Mouse (Mus musculus) forebrain, embryonic 10.5 days (tissue): ENCODE measurements around the gene Foxn4. TPM values are rescaled to one million over a fixed set of nuclear protein-coding genes. Genes with fewer than 3 reads are reported as not detected.

ENCODE experiments used
- DNase-seq: peaks from one replicate; pipeline ENCODE4 v3.0.0-alpha.2; 2017; ENCODE audit warnings: low spot score; ENCODE audit errors: extremely low spot score
- H3K27ac ChIP-seq: fragments of 300-500 bp; sonication (generic); 2 replicates; pipeline ENCODE4 v1.5.1; 2016; ENCODE audit warnings: mild to moderate bottlenecking
- H3K27me3 ChIP-seq: fragments of 300-500 bp; sonication (generic); 2 replicates; pipeline ENCODE4 v1.6.1; 2016; ENCODE audit warnings: mild to moderate bottlenecking; ENCODE audit not compliant: poor library complexity, severe bottlenecking
- H3K36me3 ChIP-seq: fragments of 300-500 bp; sonication (generic); replicated peaks from 2 replicates; pipeline ENCODE4 v1.6.1; 2016; ENCODE audit warnings: mild to moderate bottlenecking, moderate library complexity
- H3K4me1 ChIP-seq: fragments of 300-500 bp; sonication (generic); 2 replicates; pipeline ENCODE4 v1.6.1; 2016
- H3K4me3 ChIP-seq: fragments of 300-500 bp; sonication (generic); 2 replicates; pipeline ENCODE4 v1.5.1; 2016; ENCODE audit warnings: mild to moderate bottlenecking, moderate library complexity
- H3K9me3 ChIP-seq: fragments of 300-500 bp; sonication (generic); 2 replicates; pipeline ENCODE4 v1.6.1; 2016; ENCODE audit warnings: mild to moderate bottlenecking, moderate library complexity
- WGBS: fragments of 180-500 bp; shearing (Covaris S2); methylation state at CpG from one replicate; pipeline ENCODE4 v1.1.7; 2016; 5-methylcytosine and 5-hydroxymethylcytosine counted together
- polyA plus RNA-seq: library from polyadenylated mRNA; unstranded; fragments of >200 nt; fragmentation: Nextera tagmentation; extraction: Ambion mirVana; gene quantifications from 2 replicates; pipeline ENCODE4 v1.2.1, GENCODE M21; 2016

Foxn4 gene
- polyA plus RNA-seq, 1 experiment from 2014 or later = 0.42 TPM

DNA sequence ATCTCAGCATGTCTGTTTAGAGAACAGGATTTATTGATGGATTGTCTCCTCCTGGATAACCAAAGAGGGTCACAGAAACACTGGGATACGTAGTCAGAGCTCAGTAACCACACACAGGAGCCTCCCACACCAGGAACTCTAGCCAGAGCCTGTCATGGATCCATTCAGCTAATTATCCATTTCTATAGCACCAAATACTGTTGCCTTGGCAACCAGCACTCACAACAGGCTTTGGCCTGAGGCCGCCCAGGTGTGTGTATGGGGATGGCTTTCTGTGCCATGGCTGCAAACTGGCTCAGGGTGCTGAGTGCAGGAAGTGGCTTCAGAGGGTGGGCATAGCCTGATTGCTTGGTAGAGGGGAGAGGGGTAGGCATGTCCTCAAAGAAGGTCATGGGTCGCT is 16.4 kb upstream of the Foxn4 start:
- peak; percentile 27 for DNase-seq
- Histone ChIP-seq H3K27me3 (peaks cover 78% of the 10 kb centered on the region), H3K4me1 (peaks cover 44% of the 10 kb centered on the region), H3K9me3 (no peaks in the 10 kb centered on the region), H3K27ac (peak overlapping the region; percentile 12; the same call in 1 of the 2 replicates), H3K4me3 (no peak overlapping the region; the same call in 1 of the 2 replicates), H3K36me3 (no peaks in the 10 kb centered on the region)
- WGBS = 64% methylated on average over 3 of the region's 3 CpGs

- Histone ChIP-seq H3K4me1 (peaks cover 52% of the 10 kb centered on the region), H3K27ac (0 out of 2 replicates have a peak within 1 kb of the TSS, but pooled peaks have one; percentile 12), H3K4me3 (no peak within 1 kb of the TSS; the same call in 1 of the 2 replicates), H3K9me3 (no peaks in the 10 kb centered on the region), H3K27me3 (peaks cover 74% of the 10 kb centered on the region), H3K36me3 (no peaks in the 10 kb centered on the region)
- DNase-seq = no peak
- 55% methylated on average over 13 of the region's 13 CpGs for WGBS
These were observed 15.3 kb upstream of the Foxn4 start, which contains the start of gene Myo1h for GRCm38 (mm10) chr5:114288874-114289273. TSS of gene Myo1h (plus strand) at chr5:114289166.

DNA sequence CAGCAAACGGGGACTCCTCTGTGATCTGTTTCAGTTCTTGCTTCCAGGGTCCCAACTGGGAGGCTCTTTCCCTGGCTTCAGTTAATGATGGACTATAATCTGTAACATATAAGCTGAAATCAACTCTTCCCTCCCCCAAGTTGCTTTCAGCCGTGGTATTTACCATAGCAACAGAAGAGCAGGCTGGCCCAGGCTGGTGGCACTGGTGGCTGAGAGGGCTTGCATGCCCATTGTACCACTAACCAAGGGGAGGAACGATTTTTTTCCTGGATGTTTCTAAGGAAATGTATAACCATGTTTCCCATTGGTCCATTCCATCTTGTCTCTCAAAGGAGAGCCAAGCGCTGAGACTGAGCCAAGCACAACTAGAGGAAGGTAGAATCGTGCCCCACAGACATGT is 14.8 kb upstream of the Foxn4 start:
- no peak overlapping the region for H3K4me3 ChIP-seq
- H3K36me3 ChIP-seq = no peaks in the 10 kb centered on the region
- no peak for DNase-seq
- WGBS = 86% methylated on average over 5 of the region's 5 CpGs
- no peaks in the 10 kb centered on the region for H3K9me3 ChIP-seq
- no peak overlapping the region for H3K27ac ChIP-seq
- peaks cover 74% of the 10 kb centered on the region for H3K27me3 ChIP-seq
- peaks cover 47% of the 10 kb centered on the region for H3K4me1 ChIP-seq

- WGBS = 90% methylated on average over 16 of the region's 16 CpGs
- peaks cover 45% of the 10 kb centered on the region for H3K4me1 ChIP-seq
- H3K9me3 ChIP-seq = no peaks in the 10 kb centered on the region
- no peaks in the 10 kb centered on the region for H3K36me3 ChIP-seq
- H3K27me3 ChIP-seq = peaks cover 74% of the 10 kb centered on the region
- DNase-seq = no peak
- no peak overlapping the region for H3K4me3 ChIP-seq
- H3K27ac ChIP-seq = no peak overlapping the region
These were observed 13.4 kb upstream of the Foxn4 start for GRCm38 (mm10) chr5:114286872-114287571.

DNA sequence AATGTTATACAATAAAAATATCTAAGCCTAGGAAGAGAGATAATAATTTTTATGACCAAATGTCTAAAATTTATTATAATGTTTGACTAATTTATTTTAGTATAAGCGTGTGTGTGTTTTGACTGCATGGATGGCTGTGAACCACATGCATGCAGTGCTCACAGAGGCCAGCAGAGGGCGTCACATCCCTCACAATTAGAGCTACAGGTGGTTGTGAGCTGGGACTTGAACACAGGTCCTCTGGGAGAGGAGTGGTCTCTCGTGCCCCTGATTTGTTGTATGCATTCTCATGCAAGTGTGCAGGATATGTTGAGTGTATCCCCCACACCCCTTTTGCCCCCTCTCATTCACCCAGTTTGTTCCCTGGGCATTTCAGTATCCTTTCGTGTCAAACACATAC is 12.5 kb upstream of the Foxn4 start:
- 85% methylated on average over 4 of the region's 4 CpGs for WGBS
- no peak overlapping the region for H3K4me3 ChIP-seq
- H3K27ac ChIP-seq = no peak overlapping the region
- no peaks in the 10 kb centered on the region for H3K9me3 ChIP-seq
- H3K27me3 ChIP-seq = peaks cover 75% of the 10 kb centered on the region
- DNase-seq = no peak
- H3K36me3 ChIP-seq = no peaks in the 10 kb centered on the region
- peaks cover 43% of the 10 kb centered on the region for H3K4me1 ChIP-seq

DNA sequence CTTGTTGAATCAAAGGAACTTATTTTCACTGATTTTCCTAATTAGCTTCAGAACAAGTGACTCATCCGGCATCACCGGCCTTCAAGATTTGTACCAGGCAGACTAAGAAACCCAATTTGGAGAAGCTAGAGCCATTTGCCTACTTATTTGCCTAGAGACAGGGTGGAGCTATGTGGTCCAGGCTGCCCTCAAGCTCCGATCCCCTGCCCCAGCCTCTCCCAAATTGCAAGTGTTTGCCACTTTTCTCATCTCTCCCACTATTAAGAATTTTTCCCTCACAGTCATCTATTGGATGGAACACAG is 11.7 kb upstream of the Foxn4 start:
- no peak overlapping the region for H3K4me3 ChIP-seq
- no peak for DNase-seq
- H3K36me3 ChIP-seq = no peaks in the 10 kb centered on the region
- WGBS = 76% methylated on average over 3 of the region's 3 CpGs
- H3K9me3 ChIP-seq = no peaks in the 10 kb centered on the region
- H3K4me1 ChIP-seq = peaks cover 37% of the 10 kb centered on the region
- peaks cover 79% of the 10 kb centered on the region for H3K27me3 ChIP-seq
- no peak overlapping the region for H3K27ac ChIP-seq

DNA sequence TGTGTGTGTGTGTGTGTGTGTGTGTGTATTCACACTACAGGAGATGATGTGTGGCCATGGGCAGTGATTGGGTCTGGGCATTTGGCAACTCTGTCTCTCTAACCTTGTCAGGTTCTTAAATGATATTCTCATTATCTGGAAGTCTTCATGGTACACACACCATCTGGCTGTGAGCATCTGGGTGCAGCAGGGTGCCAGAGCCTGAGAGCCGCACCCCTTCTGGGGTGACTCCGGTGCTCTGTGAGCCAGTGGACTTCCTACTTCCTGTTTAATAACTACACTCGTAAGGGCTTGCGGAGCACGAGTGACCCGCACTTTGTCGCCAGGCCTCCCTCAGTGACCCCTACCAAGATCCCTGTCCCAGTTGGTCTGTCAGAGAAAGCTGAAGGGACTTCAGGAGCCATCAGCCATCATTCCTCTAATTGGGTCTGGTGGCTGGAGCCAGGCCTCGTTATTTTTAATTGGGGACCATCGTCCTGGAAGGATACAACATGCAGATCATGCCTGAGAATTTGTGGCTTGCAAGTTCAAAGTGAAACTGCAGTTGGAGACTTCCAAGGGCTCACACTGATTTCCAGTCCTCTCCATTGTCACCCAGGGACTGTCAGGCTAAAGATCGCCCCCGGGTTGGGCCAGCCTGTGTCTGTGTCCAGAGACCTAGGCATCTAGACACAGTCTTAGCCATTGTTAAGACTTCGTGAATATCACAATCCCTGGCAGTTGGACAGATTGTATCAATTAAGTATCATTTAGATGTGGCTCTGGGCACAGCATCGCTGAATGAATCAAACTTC is 11.2 kb upstream of the Foxn4 start:
- Histone ChIP-seq H3K27me3 (peaks cover 80% of the 10 kb centered on the region), H3K4me1 (peaks cover 32% of the 10 kb centered on the region), H3K4me3 (no peak overlapping the region), H3K36me3 (no peaks in the 10 kb centered on the region), H3K27ac (0 out of 2 replicates have a peak overlapping the region, but pooled peaks have one; percentile 12), H3K9me3 (no peaks in the 10 kb centered on the region)
- no peak for DNase-seq
- 60% methylated on average over 13 of the region's 13 CpGs for WGBS

GRCm38 (mm10) chr5:114282346-114282745 is 8.7 kb upstream of the Foxn4 start:
- peaks cover 77% of the 10 kb centered on the region for H3K27me3 ChIP-seq
- H3K9me3 ChIP-seq = no peaks in the 10 kb centered on the region
- no peak overlapping the region for H3K4me3 ChIP-seq

DNA sequence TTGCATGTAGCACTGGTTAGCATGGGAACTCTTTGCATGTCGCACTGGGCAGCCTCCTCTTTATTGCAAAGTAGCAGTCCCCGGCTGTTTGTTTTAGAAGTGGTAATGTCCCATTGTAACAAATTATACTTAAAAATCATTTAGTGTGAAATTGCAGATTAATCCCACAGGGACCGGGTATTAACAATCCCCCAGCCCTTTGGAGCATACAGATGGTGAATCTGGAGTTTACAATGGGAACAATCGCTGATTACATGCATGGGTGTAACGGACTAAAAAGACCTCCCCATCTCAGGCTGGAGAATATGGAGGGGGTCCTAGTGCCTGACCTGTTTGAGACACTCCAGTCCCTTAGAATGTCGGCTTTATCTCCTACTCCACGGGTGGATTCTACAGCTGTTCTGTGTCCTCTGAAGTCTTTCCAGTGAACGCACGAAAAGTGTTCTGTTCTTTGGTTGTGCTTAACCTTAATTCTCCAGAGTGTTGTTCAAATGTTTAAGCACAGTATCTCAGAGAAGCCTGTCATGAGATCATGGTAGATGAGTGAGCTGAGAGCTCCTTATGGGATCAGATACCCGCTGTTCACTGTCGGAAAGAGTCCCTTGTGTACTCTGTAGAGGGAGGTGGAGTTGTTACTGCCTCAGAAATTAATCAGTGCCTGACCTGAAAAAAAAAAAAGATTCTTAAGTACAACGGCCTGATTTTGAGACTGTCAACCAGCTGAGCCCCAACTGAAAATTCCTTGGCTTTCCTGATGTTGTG is 6.0 kb upstream of the Foxn4 start:
- no peak for DNase-seq
- Histone ChIP-seq H3K4me1 (peaks cover 52% of the 10 kb centered on the region), H3K9me3 (no peaks in the 10 kb centered on the region), H3K36me3 (no peaks in the 10 kb centered on the region), H3K4me3 (peak overlapping the region; percentile 3; the same call in 1 of the 2 replicates), H3K27me3 (peaks cover 96% of the 10 kb centered on the region), H3K27ac (peak overlapping the region; percentile 56; the same call in 1 of the 2 replicates)
- 50% methylated on average over 12 of the region's 12 CpGs for WGBS

More at GRCm38 (mm10) chr5:114282346-114282745, 8.7 kb upstream of the Foxn4 start:
- DNase-seq = no peak
- H3K27ac ChIP-seq = no peak overlapping the region
- H3K4me1 ChIP-seq = peaks cover 40% of the 10 kb centered on the region
- 61% methylated on average over 6 of the region's 6 CpGs for WGBS
- no peaks in the 10 kb centered on the region for H3K36me3 ChIP-seq

GRCm38 (mm10) chr5:114275991-114276390 is 2.4 kb upstream of the Foxn4 start:
- Histone ChIP-seq H3K27ac (no peak overlapping the region), H3K27me3 (peaks cover 97% of the 10 kb centered on the region), H3K9me3 (no peaks in the 10 kb centered on the region), H3K36me3 (no peaks in the 10 kb centered on the region), H3K4me1 (peaks cover 72% of the 10 kb centered on the region), H3K4me3 (no peak overlapping the region; the same call in 1 of the 2 replicates)
- 15% methylated on average over 16 of the region's 16 CpGs for WGBS
- DNase-seq = no peak

DNA sequence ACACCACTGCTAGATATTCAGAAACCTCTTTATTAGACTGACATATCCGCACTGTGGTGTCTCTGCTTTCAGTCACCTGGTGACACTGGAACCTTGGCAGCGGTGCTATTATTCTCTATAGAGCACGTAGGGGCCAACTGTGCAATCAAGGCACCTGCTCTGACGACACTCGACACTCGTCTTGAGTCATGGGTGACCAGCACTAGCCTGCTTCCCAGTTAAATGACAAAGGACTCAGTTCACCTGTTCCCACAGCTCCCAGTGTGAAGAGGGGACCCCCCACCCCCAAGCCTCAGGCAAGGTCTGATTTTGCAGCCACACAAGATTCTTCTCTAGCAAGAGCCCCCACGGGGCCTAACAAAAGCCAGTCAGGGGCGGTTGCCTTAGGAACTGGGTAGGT is 1.7 kb upstream of the Foxn4 start:
- H3K27me3 ChIP-seq = peaks cover 97% of the 10 kb centered on the region
- 0 out of 2 replicates have a peak overlapping the region, but pooled peaks have one; percentile 0 for H3K4me3 ChIP-seq
- H3K27ac ChIP-seq = no peak overlapping the region
- H3K9me3 ChIP-seq = no peaks in the 10 kb centered on the region
- 5% methylated on average over 8 of the region's 8 CpGs for WGBS
- H3K4me1 ChIP-seq = peaks cover 73% of the 10 kb centered on the region
- peak; percentile 39 for DNase-seq
- H3K36me3 ChIP-seq = no peaks in the 10 kb centered on the region

DNA sequence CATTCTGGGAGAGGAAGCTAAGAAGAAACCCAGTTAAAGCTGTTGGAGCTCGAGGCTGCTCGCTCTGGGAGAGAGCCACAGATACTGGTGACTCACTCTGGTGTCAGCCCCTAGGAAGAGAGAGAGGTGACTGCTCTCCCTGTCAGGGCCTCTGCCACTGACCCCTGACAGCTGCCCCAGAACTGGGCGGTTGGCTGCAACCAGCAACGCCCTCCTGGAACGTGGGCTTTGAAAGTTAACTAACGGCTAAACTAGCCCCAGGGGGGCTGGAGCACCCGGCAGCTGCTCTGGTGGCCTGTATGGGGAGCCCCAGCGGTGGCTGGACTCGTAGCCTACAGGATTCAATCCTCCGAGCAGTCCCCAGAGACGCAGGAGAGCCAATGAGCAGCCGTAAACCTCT is 3.6 kb downstream of the Foxn4 start:
- no peak for DNase-seq
- peaks cover 79% of the 10 kb centered on the region for H3K27me3 ChIP-seq
- WGBS = 19% methylated on average over 12 of the region's 12 CpGs
- H3K9me3 ChIP-seq = no peaks in the 10 kb centered on the region
- H3K4me1 ChIP-seq = peaks cover 53% of the 10 kb centered on the region
- no peak overlapping the region for H3K4me3 ChIP-seq
- no peak overlapping the region for H3K27ac ChIP-seq
- no peaks in the 10 kb centered on the region for H3K36me3 ChIP-seq
